Comparison of ENCODE assay signal across 7 mouse cellular contexts in the genomic region with DNA sequence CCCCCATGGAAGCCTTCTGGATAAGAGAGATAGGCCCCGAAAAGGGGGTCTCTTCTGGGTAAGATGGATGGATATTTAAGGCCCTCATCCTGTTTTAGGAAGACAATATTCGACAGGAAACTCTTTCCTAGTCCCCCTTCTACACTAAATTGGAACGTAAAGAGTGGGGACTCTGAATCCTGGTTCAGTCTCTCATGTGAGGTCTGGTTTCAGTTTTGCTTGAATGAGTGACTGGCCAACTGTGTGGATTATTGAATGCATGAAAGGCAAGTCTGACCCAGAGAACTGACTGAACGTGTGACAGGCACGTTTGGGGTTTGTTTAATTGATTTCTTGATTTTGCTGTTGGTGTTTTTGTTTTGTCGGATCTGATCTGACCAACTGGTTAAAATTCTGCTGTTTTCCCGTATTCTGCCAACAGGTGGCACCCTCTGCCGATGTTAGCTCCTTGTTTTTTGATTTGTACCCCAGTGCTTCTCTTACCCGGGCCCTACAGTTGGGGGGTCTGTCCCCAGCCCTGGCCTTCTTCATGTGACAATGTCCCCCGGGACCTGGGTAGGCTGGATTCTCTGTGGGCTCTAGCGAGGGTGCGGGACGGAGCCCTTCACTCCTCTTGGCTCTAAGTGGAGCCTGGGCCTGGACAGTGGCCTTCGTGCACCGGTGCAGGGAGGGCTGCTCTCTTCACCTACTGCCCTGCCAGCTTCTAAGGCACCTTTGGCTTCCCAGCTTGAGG. TPM values are rescaled to one million over a fixed set of nuclear protein-coding genes. Genes with fewer than 3 reads are reported as not detected.
DNase-seq lines count a peak whose midpoint lies in the region; ATAC-seq and TF ChIP-seq lines count a peak whose summit lies in the region.

No protein-coding gene starts in this region.

- H3K4me1 ChIP-seq in hindbrain, embryonic 16.5 days (ENCODE audit: control insufficient read depth, insufficient read depth, low read depth, low read length), result 0 out of 2 replicates have a peak, but pooled peaks cover 2% of the 10 kb centered on the region

- peak overlapping the region; percentile 64 for H3K9ac ChIP-seq in hindbrain, embryonic 16.5 days (ENCODE audit: low read depth, low read length)

- no peaks in the 10 kb centered on the region for H3K79me2 ChIP-seq in macrophage (ENCODE audit: inconsistent target)

- peak; percentile 83 for ATAC-seq in common myeloid progenitor, adult 5-6 weeks (replicated peaks; ENCODE audit: low read depth, poor library complexity, severe bottlenecking)
- peak; percentile 83 for ATAC-seq in hindbrain, embryonic 16.5 days

- no peaks in the 10 kb centered on the region for H3K36me3 ChIP-seq in hindbrain, embryonic 16.5 days (ENCODE audit: control insufficient read depth, insufficient read depth, low read length)
- no peaks in the 10 kb centered on the region for H3K36me3 ChIP-seq in macrophage (ENCODE audit: inconsistent target)

- H3K27ac ChIP-seq in gastrocnemius, adult 2 months, result peak overlapping the region; percentile 31; the same call in 1 of the 2 replicates
- H3K27ac ChIP-seq in hindbrain, embryonic 16.5 days (ENCODE audit: low read depth, low read length), result no peak overlapping the region
- 0 out of 2 replicates have a peak overlapping the region, but pooled peaks have one; percentile 13 for H3K27ac ChIP-seq in macrophage

- WGBS in hindbrain, embryonic 16.5 days, result 22% methylated on average over 15 of the region's 15 CpGs
- WGBS in macrophage (ENCODE audit: missing documents), result 28% methylated on average over 15 of the region's 15 CpGs

- peak overlapping the region; percentile 57 for H3K4me2 ChIP-seq in hindbrain, embryonic 16.5 days (ENCODE audit: low read length)

- H3K4me3 ChIP-seq in gastrocnemius, adult 2 months, result peak overlapping the region; percentile 68
- peak overlapping the region; percentile 20 for H3K4me3 ChIP-seq in hindbrain, embryonic 16.5 days (ENCODE audit: low read length)
- H3K4me3 ChIP-seq in macrophage (ENCODE audit: inconsistent target), result peak overlapping the region; percentile 11; the same call in 1 of the 2 replicates

- intact Hi-C loops in gastrocnemius, adult 2 months (cut with DNase I), result loop anchor here (1.0 kb wide), 1 partner anchor 228 kb away; no protein-coding TSS in a partner anchor

- peak; percentile 61 to 90 for DNase-seq in adrenal gland, adult (ENCODE audit: inconsistent age in 2 of 2, low spot score in 1 of 2)
- peak; percentile 47 for DNase-seq in gastrocnemius, adult 2 months
- peak; percentile 79 to 82 for DNase-seq in left cerebral cortex, adult 18-20 months (ENCODE audit: low spot score in 2 of 2)
- peak; percentile 73 to 83 for DNase-seq in right cerebral cortex, postnatal 10 days (ENCODE audit: low spot score in 2 of 2)

- H3K27me3 ChIP-seq in hindbrain, embryonic 16.5 days (replicated peaks; ENCODE audit: control insufficient read depth, insufficient read depth, low read length), result no peaks in the 10 kb centered on the region

- no peaks in the 10 kb centered on the region for H3K9me3 ChIP-seq in hindbrain, embryonic 16.5 days (ENCODE audit: control insufficient read depth, low read length)

- TF ChIP-seq CTCF in gastrocnemius, adult 2 months (IDR thresholded peaks at IDR 0.05), result peak; percentile 75

RNA-seq across cellular contexts. Expression of gene Rtraf, which starts 16.1 kb away (rescaled TPM):
- 194 and 230 TPM in 2 replicates for total RNA-seq in common myeloid progenitor, adult 5-6 weeks (2017)
- 10 to 100 TPM; 84.9 to 85.6 TPM for total RNA-seq in gastrocnemius, adult 2 months (2021)
- polyA plus RNA-seq in hindbrain, embryonic 16.5 days (2015; fragmentation: Nextera tagmentation; extraction: Ambion mirVana), result 138 and 140 TPM in 2 replicates
- total RNA-seq in left cerebral cortex, adult 18-20 months (2021), result 10 to 100 TPM; 43.5 to 45.1 TPM
- 10 to 100 TPM in 22 of 26 experiments, 1 to 10 TPM in 4; 3.9 to 64.4 (median 25.3) TPM for total RNA-seq in macrophage (2018; cell fraction: chromatin; rRNA removed)
- total RNA-seq in macrophage (2018; cell fraction: cytosol; rRNA removed), result 100 to 1,000 TPM; 100 to 160 (median 134) TPM
- total RNA-seq in macrophage (2018; cell fraction: nucleus; rRNA removed), result 10 to 100 TPM in 25 of 26 experiments, 1 to 10 TPM in 1; 8.8 to 74.5 (median 35.5) TPM
- polyA plus RNA-seq in macrophage (2018), result 112 to 202 TPM (median 136 TPM) in 3 replicates

Comparison
In these comparisons a context has a peak if more than half of its experiments do, and no peak if none do; other contexts are left out.
1. H3K4me3 ChIP-seq: peak in every context shown above with its lines; median percentile 68 in gastrocnemius, adult 2 months; 20 in hindbrain, embryonic 16.5 days; 11 in macrophage.